Mouse (Mus musculus) liver, embryonic 14.5 days (tissue): ENCODE measurements around the gene Ccdc125. TPM values are rescaled to one million over a fixed set of nuclear protein-coding genes. Genes with fewer than 3 reads are reported as not detected.
A peak's percentile ranks its signal among the peaks of the same experiment; 100 is the strongest.
"Not testable (repeated sequence)": the region's sequence is repeated elsewhere in the genome, so short reads cannot be mapped to it uniquely, and the experiment has no call there.

Experiments used
- ATAC-seq: fragments of 200-750 bp; cut with Nextera tagmentation; 2 replicates; pipeline ENCODE4 v1.8.0; 2017; ENCODE audit warnings: moderate number of reproducible peaks, mild to moderate bottlenecking, moderate library complexity; ENCODE audit not compliant: insufficient read depth
- DNase-seq, 3 experiments: peaks; one replicate each; pipeline ENCODE4 v3.0.0-alpha.2; 2012 to 2013; ENCODE audit warnings: low read depth in 3 of 3, low spot score in 3 of 3
- H3K27ac ChIP-seq: fragments of 300-500 bp; sonication (generic); 2 replicates; pipeline ENCODE4 v1.5.1; 2014; ENCODE audit warnings: moderate library complexity, mild to moderate bottlenecking, control low read depth, inconsistent platforms
- H3K27me3 ChIP-seq: fragments of 300-500 bp; sonication (generic); 2 replicates; pipeline ENCODE4 v1.6.1; 2014; ENCODE audit warnings: mild to moderate bottlenecking, low read length, moderate library complexity; ENCODE audit not compliant: control insufficient read depth, insufficient read depth
- H3K36me3 ChIP-seq: fragments of 300-500 bp; sonication (generic); replicated peaks from 2 replicates; pipeline ENCODE4 v1.6.1; 2014; ENCODE audit warnings: low read depth; ENCODE audit not compliant: control insufficient read depth, insufficient read depth
- H3K4me1 ChIP-seq, 2 experiments: fragments of 200-500 bp in 1 of 2; fragments of 300-500 bp in 1 of 2; sonication (generic) in 1 of 2; replicated peaks; 2 replicates each; pipeline ENCODE4 v1.6.1; 2012 to 2014; ENCODE audit warnings: antibody characterized with exemption in 1 of 2, inconsistent platforms in 1 of 2, low read length in 1 of 2; ENCODE audit not compliant: control insufficient read depth in 2 of 2, insufficient read depth in 2 of 2
- H3K4me2 ChIP-seq: fragments of 300-500 bp; sonication (generic); 2 replicates; pipeline ENCODE4 v1.6.1; 2014; ENCODE audit warnings: low read depth, mild to moderate bottlenecking, control low read depth, moderate library complexity
- H3K4me3 ChIP-seq, 2 experiments: fragments of 200-500 bp in 1 of 2; fragments of 300-500 bp in 1 of 2; sonication (generic) in 1 of 2; 2 replicates each; pipeline ENCODE4 v1.5.1; 2012 to 2014; ENCODE audit warnings: low read depth in 2 of 2, low read length in 2 of 2, mild to moderate bottlenecking in 2 of 2, control low read depth in 1 of 2, inconsistent platforms in 1 of 2, moderate library complexity in 1 of 2; ENCODE audit not compliant: insufficient read depth in 1 of 2
- H3K9ac ChIP-seq: fragments of 300-500 bp; sonication (generic); replicated peaks from 2 replicates; pipeline ENCODE4 v1.6.1; 2014; ENCODE audit warnings: mild to moderate bottlenecking, control low read depth, moderate library complexity
- H3K9me3 ChIP-seq: fragments of 300-500 bp; sonication (generic); 2 replicates; pipeline ENCODE4 v1.6.1; 2016; ENCODE audit warnings: low read length, mixed read lengths; ENCODE audit not compliant: control insufficient read depth
- CTCF ChIP-seq: IDR thresholded peaks from 2 replicates; pipeline ENCODE4 v1.5.1; 2016; ENCODE audit warnings: antibody characterized with exemption, low read depth, control low read depth
- EP300 ChIP-seq: IDR thresholded peaks from 2 replicates; pipeline ENCODE4 v1.6.1; 2016; ENCODE audit warnings: antibody characterized with exemption, low read depth
- WGBS: fragments of 180-500 bp; shearing (Covaris S2); extraction: QIAGEN DNeasy Blood & Tissue Kit; methylation state at CpG from one replicate; pipeline ENCODE4 v1.1.7; 2014; ENCODE audit not compliant: insufficient replicate concordance; 5-methylcytosine and 5-hydroxymethylcytosine counted together
- polyA plus RNA-seq, 2 experiments: library from polyadenylated mRNA; depleted of rRNA in 1 of 2; stranded (reverse) in 1 of 2; unstranded in 1 of 2; fragments of >200 nt; fragmentation: Nextera tagmentation in 1 of 2; extraction: Ambion mirVana in 1 of 2; gene quantifications; 2 replicates each; pipeline versions ENCODE4 v1.2.1 to v1.2.3; 2012 to 2014

Ccdc125 gene
- polyA plus RNA-seq, 2 experiments = 3.7 to 4.2 TPM

DNA sequence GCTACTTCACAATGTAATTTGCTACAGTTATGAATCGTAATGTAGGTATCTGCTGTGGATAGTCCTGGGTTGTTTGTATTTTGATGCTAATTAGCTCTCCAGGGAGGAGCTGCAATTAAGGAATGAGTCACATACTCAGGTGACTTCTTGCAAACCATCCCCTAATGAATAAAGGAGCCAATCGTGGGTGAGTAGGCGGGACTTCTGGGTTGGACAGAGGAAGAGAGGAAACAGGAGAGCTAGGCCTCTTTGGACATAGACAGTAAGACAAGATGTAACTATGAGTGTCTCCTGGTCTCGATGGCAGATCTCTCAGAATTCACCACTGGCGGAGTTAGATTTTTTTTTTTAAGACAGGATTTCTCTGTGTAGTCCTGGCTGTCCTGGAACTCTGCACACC lies 52.1 kb downstream of the Ccdc125 start:
- H3K4me2 ChIP-seq = no peak overlapping the region
- ATAC-seq (no peak), DNase-seq (no peak)
- peaks cover 5 to 6% of the 10 kb centered on the region in 2 experiments; a peak in 3 of 4 replicates for H3K4me1 ChIP-seq
- H3K36me3 ChIP-seq = peaks cover 12% of the 10 kb centered on the region
- no peak overlapping the region for H3K9ac ChIP-seq
- 67% methylated on average over 5 of the region's 5 CpGs for WGBS
- H3K9me3 ChIP-seq = no peaks in the 10 kb centered on the region
- H3K4me3 ChIP-seq = no peak overlapping the region
- TF ChIP-seq EP300 (no peak), CTCF (no peak)
- H3K27me3 ChIP-seq = no peaks in the 10 kb centered on the region
- H3K27ac ChIP-seq = no peak overlapping the region

DNA sequence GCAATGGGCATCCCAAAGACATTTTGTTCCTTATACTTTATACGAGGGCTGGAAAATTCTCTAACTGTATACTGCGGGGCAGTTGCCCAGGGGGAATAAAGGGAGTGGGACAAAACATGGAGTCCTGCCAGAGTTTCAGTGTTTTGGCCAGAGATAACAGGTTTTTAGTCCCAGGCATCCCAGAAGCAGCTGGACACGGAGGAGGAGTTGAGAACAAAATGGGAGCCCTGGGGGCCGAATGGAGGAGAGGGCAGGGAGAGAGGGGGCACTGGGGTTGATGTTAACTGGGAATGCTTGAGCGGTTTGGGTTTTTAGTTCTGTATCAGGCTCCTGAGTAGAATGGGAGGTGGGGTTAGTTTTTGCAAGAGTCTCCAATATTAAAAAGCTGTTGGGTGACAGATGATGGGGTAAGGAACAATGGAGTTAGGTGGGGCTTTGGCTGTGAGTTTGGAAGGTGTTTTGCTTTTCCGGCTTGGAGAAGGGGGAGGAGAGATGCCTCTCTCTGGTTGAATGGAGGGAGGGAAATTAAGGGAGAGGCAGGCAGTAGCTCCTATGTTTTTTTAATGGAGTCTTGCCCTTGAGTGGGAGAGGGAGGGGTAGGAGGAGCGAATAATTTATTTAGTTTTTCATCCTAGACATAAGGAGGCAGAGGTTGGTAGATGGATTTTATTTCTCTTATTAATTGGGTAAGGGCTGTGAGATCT lies 54.7 kb downstream of the Ccdc125 start:
- no peak overlapping the region for H3K9ac ChIP-seq
- DNase-seq (no peak), ATAC-seq (no peak)
- H3K4me3 ChIP-seq = no peak overlapping the region
- TF ChIP-seq EP300 (no peak), CTCF (no peak)
- no peak overlapping the region for H3K4me2 ChIP-seq
- no peaks in the 10 kb centered on the region for H3K27me3 ChIP-seq
- H3K4me1 ChIP-seq = peaks cover 8 to 13% of the 10 kb centered on the region in 2 experiments
- H3K27ac ChIP-seq = no peak overlapping the region
- no peaks in the 10 kb centered on the region for H3K9me3 ChIP-seq
- H3K36me3 ChIP-seq = peaks cover 11% of the 10 kb centered on the region
- WGBS = 76% methylated on average over 7 of the region's 7 CpGs

DNA sequence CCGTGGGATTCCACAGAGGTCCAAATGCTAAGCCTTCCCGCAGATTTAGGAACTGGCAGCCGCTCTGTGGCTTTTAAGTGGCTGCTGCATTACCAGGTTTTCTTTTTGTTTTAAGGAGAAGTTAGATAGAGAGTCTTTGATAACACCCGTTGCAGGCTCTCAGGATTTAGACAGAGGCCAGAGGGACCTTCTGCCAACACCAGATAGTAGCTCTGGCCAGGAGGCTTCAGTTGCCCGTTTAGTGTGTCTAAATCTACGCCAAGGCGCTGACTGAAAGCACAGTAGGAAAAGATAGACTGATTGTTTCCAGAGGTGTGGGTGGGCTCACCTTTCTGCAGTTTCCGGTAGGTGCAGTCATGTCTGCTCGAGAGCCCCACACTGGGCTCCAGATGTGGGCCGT lies 55.7 kb downstream of the Ccdc125 start:
- DNase-seq (peak; percentile 37 to 41 (median 39)), ATAC-seq (peak; percentile 63)
- peaks cover 11% of the 10 kb centered on the region for H3K36me3 ChIP-seq
- no peak for TF ChIP-seq CTCF
- peak; percentile 63 for TF ChIP-seq EP300
- no peaks in the 10 kb centered on the region for H3K9me3 ChIP-seq
- H3K4me3 ChIP-seq = no peak overlapping the region
- H3K9ac ChIP-seq = peak overlapping the region; percentile 18; the same call in 1 of the 2 replicates
- no peak overlapping the region; the same call in 1 of the 2 replicates for H3K27ac ChIP-seq
- peaks cover 13 to 16% of the 10 kb centered on the region in 2 experiments for H3K4me1 ChIP-seq
- H3K4me2 ChIP-seq = peak overlapping the region; percentile 40
- WGBS = 14% methylated on average over 10 of the region's 10 CpGs
- H3K27me3 ChIP-seq = no peaks in the 10 kb centered on the region

DNA sequence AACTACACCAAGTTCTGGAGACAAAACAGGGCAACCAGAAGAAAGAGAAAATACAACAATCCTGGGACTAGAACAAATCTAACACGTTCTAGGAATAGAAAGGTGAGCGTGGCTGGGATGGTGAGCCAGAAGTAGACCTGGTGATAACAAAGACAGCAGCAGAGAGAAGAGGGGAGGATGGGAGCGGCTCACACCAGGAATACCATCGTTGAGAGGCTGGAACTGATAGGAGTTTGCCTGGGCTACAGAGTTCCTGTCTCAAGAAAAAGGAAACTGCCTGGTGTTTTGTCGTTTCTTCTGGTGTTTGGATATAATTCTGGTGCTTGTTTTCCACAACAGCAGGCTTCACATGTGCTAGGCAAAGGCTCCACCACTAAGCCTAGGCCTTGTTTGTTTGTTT lies 58.6 kb downstream of the Ccdc125 start:
- Histone ChIP-seq H3K27ac (no peak overlapping the region), H3K4me1 (peaks cover 13 to 16% of the 10 kb centered on the region in 2 experiments), H3K27me3 (no peaks in the 10 kb centered on the region), H3K4me3 (no peak overlapping the region), H3K9me3 (no peaks in the 10 kb centered on the region), H3K4me2 (no peak overlapping the region), H3K9ac (no peak overlapping the region), H3K36me3 (peaks cover 7% of the 10 kb centered on the region)
- 62% methylated on average over 5 of the region's 5 CpGs for WGBS
- TF ChIP-seq CTCF = no peak
- TF ChIP-seq EP300 = no peak
- ATAC-seq (no peak), DNase-seq (no peak)

DNA sequence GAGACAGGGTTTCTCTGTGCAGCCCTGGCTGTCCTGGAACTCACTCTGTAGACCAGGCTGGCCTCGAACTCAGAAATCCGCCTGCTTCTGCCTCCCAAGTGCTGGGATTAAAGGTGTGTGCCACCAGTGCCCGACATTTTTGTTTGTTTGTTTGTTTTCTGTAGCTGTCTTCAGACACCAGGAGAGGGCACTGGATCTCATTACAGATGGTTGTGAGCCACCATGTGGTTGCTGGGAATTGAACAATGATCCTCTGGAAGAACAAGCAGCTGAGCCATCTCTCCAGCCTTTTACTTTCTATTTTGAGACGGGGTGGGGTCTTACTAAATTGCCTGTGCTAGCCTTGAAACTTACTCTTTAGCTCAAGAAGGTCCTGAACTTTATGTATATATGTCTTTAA lies 59.0 kb downstream of the Ccdc125 start:
- not testable (repeated sequence) for H3K27me3 ChIP-seq, H3K27ac ChIP-seq, H3K4me3 ChIP-seq, H3K9ac ChIP-seq, H3K36me3 ChIP-seq, H3K9me3 ChIP-seq, DNase-seq, H3K4me2 ChIP-seq, ATAC-seq
- 81% methylated on average over 4 of the region's 4 CpGs for WGBS
- peaks cover 13 to 16% of the 10 kb centered on the region in 2 experiments for H3K4me1 ChIP-seq
